Mouse (Mus musculus) c-Kit-negative CD71-positive TER-119-positive erythroid progenitor cells, embryonic 14.5 days (primary cell): Measurements from ENCODE around the gene Gm21671.
"Not testable (repeated sequence)": the region's sequence is repeated elsewhere in the genome, so short reads cannot be mapped to it uniquely, and the experiment has no call there.

Experiments
- DNase-seq: peaks from one replicate; pipeline ENCODE4 v3.0.0-alpha.2; 2013; ENCODE audit warnings: low read depth, low spot score

Gm21671 gene

GRCm38 (mm10) chr5:25954317-25954716, at the start of gene Gm21671:
Gene Gm21671, minus strand, starts transcription at chr5:25954417.
- not testable (repeated sequence) for DNase-seq

DNA sequence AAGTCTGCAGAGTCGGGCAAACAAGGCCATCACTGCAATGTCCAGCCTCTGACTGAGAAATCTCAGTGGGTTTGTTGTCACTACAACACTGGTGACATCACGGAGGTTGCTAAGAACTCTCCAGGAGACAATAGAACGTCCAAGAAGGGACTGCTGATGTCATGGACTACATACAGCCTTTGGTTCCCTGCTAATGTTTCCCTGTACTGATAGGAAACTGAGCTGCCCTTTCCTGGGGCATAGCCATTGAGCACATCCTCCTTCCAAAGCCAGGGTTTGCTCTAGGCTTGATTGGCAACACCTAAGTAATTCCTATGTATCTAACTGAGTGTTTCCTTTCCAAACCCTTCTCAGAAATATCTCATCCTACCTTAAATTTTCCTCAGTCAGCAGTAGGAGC, 34.3 kb upstream of the Gm21671 start, which contains the start of gene Gm21698:
TSS of gene Gm21698 (minus strand) at position 101 of the 400 bp plus-strand sequence.
- DNase-seq: not testable (repeated sequence)

- DNase-seq: not testable (repeated sequence)
Measured at GRCm38 (mm10) chr5:25972563-25972962, 18.3 kb upstream of the Gm21671 start, which contains the start of gene Gm21680. Gene Gm21680, minus strand, starts transcription at chr5:25972663.

DNA sequence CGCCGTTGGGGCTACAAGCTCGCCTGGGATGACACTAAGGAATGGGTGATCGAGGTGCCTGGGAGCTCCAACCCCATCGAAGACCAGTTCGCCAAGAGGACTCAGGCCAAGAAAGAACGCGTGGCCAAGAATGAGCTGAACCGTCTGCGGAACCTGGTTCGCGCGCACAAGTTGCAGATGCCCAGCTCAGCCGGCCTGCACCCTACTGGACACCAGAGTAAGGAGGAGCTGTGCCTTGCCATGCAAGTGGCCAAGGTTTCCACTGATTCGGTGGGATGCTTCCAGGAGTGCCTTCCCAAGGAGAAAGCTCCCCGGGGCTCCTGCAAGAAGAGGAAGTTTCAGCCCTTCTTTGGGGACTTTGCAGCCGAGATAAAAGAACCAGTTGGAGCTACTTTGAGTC, 2.8 kb upstream of the Gm21671 start:
- not testable (repeated sequence) for DNase-seq

GRCm38 (mm10) chr5:25956611-25957010, 2.4 kb upstream of the Gm21671 start:
- DNase-seq: not testable (repeated sequence)

DNA sequence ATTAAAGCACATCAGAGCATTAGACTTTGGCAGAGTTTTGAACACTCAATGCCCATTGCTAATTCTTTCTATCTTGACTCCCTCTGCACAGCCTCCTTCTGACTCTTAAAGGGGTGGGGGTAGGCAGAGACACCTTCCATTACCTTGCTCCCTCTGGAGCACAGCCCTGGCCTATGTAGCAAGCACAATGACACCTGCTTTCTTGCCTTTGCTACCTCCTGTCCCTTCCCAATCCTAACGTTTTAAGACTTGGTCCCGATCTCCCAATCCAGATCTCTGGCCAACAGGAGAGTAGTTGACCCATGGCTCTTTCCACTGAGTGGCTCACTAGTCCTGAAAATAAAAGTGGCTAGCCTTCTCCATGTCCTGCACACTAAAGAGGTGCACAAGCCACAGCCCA, 8.8 kb downstream of the Gm21671 start:
- not testable (repeated sequence) for DNase-seq

- not testable (repeated sequence) for DNase-seq
Measured at GRCm38 (mm10) chr5:25942281-25942680, 11.9 kb downstream of the Gm21671 start, which contains the start of gene Gm21663. Gene Gm21663, minus strand, starts transcription at chr5:25942381.
